Mouse (Mus musculus) liver, embryonic 14.5 days (tissue): ENCODE measurements at regions not wholly inside any gene's neighbourhood (a gene's known extent, or its start where the extent isn't known, plus 50 kb on each side); places are given as distances from the start of the nearest gene placed in this dataset.

Experiments used
- ATAC-seq: fragments of 200-750 bp; cut with Nextera tagmentation; 2 replicates; pipeline ENCODE4 v1.8.0; 2017; ENCODE audit warnings: moderate number of reproducible peaks, mild to moderate bottlenecking, moderate library complexity; ENCODE audit not compliant: insufficient read depth
- DNase-seq, 3 experiments: peaks; one replicate each; pipeline ENCODE4 v3.0.0-alpha.2; 2012 to 2013; ENCODE audit warnings: low read depth in 3 of 3, low spot score in 3 of 3
- H3K27ac ChIP-seq: fragments of 300-500 bp; sonication (generic); 2 replicates; pipeline ENCODE4 v1.5.1; 2014; ENCODE audit warnings: moderate library complexity, mild to moderate bottlenecking, control low read depth, inconsistent platforms
- H3K27me3 ChIP-seq: fragments of 300-500 bp; sonication (generic); 2 replicates; pipeline ENCODE4 v1.6.1; 2014; ENCODE audit warnings: mild to moderate bottlenecking, low read length, moderate library complexity; ENCODE audit not compliant: control insufficient read depth, insufficient read depth
- H3K36me3 ChIP-seq: fragments of 300-500 bp; sonication (generic); replicated peaks from 2 replicates; pipeline ENCODE4 v1.6.1; 2014; ENCODE audit warnings: low read depth; ENCODE audit not compliant: control insufficient read depth, insufficient read depth
- H3K4me1 ChIP-seq, 2 experiments: fragments of 200-500 bp in 1 of 2; fragments of 300-500 bp in 1 of 2; sonication (generic) in 1 of 2; replicated peaks; 2 replicates each; pipeline ENCODE4 v1.6.1; 2012 to 2014; ENCODE audit warnings: antibody characterized with exemption in 1 of 2, inconsistent platforms in 1 of 2, low read length in 1 of 2; ENCODE audit not compliant: control insufficient read depth in 2 of 2, insufficient read depth in 2 of 2
- H3K4me2 ChIP-seq: fragments of 300-500 bp; sonication (generic); 2 replicates; pipeline ENCODE4 v1.6.1; 2014; ENCODE audit warnings: low read depth, mild to moderate bottlenecking, control low read depth, moderate library complexity
- H3K4me3 ChIP-seq, 2 experiments: fragments of 200-500 bp in 1 of 2; fragments of 300-500 bp in 1 of 2; sonication (generic) in 1 of 2; 2 replicates each; pipeline ENCODE4 v1.5.1; 2012 to 2014; ENCODE audit warnings: low read depth in 2 of 2, low read length in 2 of 2, mild to moderate bottlenecking in 2 of 2, control low read depth in 1 of 2, inconsistent platforms in 1 of 2, moderate library complexity in 1 of 2; ENCODE audit not compliant: insufficient read depth in 1 of 2
- H3K9ac ChIP-seq: fragments of 300-500 bp; sonication (generic); replicated peaks from 2 replicates; pipeline ENCODE4 v1.6.1; 2014; ENCODE audit warnings: mild to moderate bottlenecking, control low read depth, moderate library complexity
- H3K9me3 ChIP-seq: fragments of 300-500 bp; sonication (generic); 2 replicates; pipeline ENCODE4 v1.6.1; 2016; ENCODE audit warnings: low read length, mixed read lengths; ENCODE audit not compliant: control insufficient read depth
- CTCF ChIP-seq: IDR thresholded peaks from 2 replicates; pipeline ENCODE4 v1.5.1; 2016; ENCODE audit warnings: antibody characterized with exemption, low read depth, control low read depth
- EP300 ChIP-seq: IDR thresholded peaks from 2 replicates; pipeline ENCODE4 v1.6.1; 2016; ENCODE audit warnings: antibody characterized with exemption, low read depth
- WGBS: fragments of 180-500 bp; shearing (Covaris S2); extraction: QIAGEN DNeasy Blood & Tissue Kit; methylation state at CpG from one replicate; pipeline ENCODE4 v1.1.7; 2014; ENCODE audit not compliant: insufficient replicate concordance; 5-methylcytosine and 5-hydroxymethylcytosine counted together

DNA sequence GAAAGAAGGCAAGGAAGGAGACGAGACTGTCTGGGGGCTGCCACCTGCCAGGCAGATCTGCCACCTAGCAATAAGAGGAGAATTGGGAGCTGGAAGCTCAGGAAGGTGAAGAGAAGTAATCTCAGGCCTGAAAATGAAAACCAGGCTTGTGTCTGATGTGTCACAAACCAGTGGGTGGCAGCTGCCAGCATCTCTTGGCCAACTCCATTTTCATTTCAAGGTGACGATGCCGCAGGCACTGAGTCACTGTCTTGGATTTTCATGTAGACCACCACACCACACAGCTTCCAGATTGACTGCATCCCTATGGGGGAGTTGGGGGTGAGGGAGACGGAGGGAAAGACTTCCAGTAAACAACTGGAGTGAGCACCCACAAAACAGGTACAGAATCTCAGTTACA is 1491.9 kb upstream of the Gm6569 start:
- no peak overlapping the region for H3K9ac ChIP-seq
- no peaks in the 10 kb centered on the region for H3K9me3 ChIP-seq
- no peaks in the 10 kb centered on the region for H3K36me3 ChIP-seq
- H3K27me3 ChIP-seq: no peaks in the 10 kb centered on the region
- no peaks in the 10 kb centered on the region for H3K4me1 ChIP-seq
- TF ChIP-seq CTCF (no peak), EP300 (no peak)
- no peak overlapping the region for H3K27ac ChIP-seq
- no peak overlapping the region for H3K4me3 ChIP-seq
- no peak overlapping the region for H3K4me2 ChIP-seq
- DNase-seq: no peak
- ATAC-seq: no peak
- WGBS: 62% methylated on average over 4 of the region's 4 CpGs

DNA sequence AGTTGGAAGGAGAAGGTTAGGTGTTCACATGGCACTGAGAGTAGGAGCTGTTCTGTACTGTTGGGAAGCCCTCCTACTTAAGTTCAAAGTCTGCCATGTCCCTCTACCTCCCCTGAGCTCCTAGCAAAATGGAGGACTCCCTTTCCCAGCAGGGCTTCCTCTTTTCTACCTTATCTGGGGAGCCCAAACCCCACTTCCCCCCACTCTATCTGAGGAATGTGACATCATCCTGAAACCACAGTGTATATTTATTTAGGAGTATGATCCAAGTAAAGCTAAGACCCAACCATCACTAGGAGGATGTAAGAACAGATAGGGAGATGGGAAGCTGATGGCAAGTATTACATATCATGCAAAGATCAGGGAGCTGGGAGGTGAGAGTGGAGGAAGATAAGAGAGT is 1490.6 kb upstream of the Gm6569 start:
- no peak overlapping the region for H3K4me3 ChIP-seq
- H3K9ac ChIP-seq: no peak overlapping the region
- no peak overlapping the region for H3K4me2 ChIP-seq
- TF ChIP-seq EP300 (no peak), CTCF (no peak)
- DNase-seq (no peak), ATAC-seq (no peak)
- H3K4me1 ChIP-seq: no peaks in the 10 kb centered on the region
- no peaks in the 10 kb centered on the region for H3K27me3 ChIP-seq
- H3K27ac ChIP-seq: no peak overlapping the region
- H3K36me3 ChIP-seq: no peaks in the 10 kb centered on the region
- no peaks in the 10 kb centered on the region for H3K9me3 ChIP-seq

DNA sequence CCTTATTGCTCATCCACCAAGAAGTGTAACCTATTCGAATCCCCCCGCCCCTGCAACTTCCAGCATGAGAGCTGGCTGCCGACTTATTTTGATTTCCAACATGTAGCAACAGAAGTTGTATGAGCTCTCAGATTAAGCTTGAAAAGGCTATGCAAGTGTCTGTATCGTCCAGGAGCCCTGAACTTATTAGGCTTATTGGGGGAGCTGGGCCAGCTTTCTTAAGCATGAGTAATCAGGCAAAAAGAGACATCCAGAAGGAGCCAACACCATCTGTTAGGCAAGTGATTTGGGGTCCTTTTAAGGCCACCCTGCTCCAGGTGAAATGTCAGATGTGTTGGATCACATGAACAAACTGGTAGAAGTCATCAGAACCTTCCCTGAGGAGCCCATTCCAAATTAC is 1481.0 kb upstream of the Gm6569 start:
- Histone ChIP-seq H3K4me2 (no peak overlapping the region), H3K27me3 (no peaks in the 10 kb centered on the region), H3K4me1 (no peaks in the 10 kb centered on the region), H3K4me3 (no peak overlapping the region), H3K9ac (no peak overlapping the region), H3K27ac (no peak overlapping the region), H3K9me3 (no peaks in the 10 kb centered on the region), H3K36me3 (no peaks in the 10 kb centered on the region)
- no peak for TF ChIP-seq EP300
- TF ChIP-seq CTCF: no peak
- no peak for ATAC-seq
- no peak for DNase-seq
- 41% methylated on average over 4 of the region's 4 CpGs for WGBS

DNA sequence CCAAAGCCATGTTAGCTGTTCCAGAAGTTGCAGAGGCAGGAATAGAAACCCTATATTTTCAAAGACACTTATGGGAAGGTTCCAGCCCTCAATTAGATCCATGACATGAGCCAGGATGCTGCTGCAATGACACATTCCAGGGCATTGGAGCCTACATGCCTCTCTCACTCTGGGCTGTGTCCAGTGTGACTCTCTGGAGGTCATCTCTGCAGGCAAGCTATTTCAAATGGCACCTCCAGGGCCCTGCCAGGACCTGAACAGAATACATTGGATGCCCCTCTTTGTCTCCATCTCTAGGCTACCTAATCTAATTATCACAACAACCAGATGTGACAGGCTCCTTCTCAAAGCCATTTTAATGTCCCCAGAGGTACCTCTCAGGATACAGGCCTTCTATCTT is 1478.7 kb upstream of the Gm6569 start:
- Histone ChIP-seq H3K27ac (no peak overlapping the region), H3K4me3 (no peak overlapping the region), H3K27me3 (no peaks in the 10 kb centered on the region), H3K4me1 (no peaks in the 10 kb centered on the region), H3K36me3 (no peaks in the 10 kb centered on the region), H3K9me3 (no peaks in the 10 kb centered on the region), H3K9ac (no peak overlapping the region), H3K4me2 (no peak overlapping the region)
- ATAC-seq (no peak), DNase-seq (no peak)
- TF ChIP-seq EP300 (no peak), CTCF (no peak)

DNA sequence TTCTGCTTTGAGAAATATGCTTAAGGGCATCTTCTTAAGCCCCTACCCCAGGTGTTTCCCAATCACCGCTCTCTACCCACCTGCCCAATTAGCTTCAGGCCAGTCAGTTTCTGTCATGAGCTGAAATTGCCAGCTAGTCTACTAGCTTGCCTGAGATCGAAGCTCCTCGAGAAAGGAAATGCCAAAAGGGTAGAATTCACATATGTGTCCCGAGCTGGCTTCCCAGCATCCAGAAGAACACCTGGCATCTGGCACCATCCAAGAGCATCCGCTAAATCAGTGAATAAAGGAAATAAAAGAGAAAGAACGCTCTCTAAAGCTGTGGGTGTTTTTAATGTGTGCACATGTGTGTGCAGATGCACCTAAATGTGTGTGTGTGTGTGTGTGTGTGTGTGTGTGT is 1474.7 kb upstream of the Gm6569 start:
- no peaks in the 10 kb centered on the region for H3K27me3 ChIP-seq
- H3K4me3 ChIP-seq: no peak overlapping the region
- no peaks in the 10 kb centered on the region for H3K4me1 ChIP-seq
- no peak overlapping the region for H3K27ac ChIP-seq
- 65% methylated on average over 6 of the region's 6 CpGs for WGBS
- H3K9ac ChIP-seq: no peak overlapping the region
- TF ChIP-seq CTCF (no peak), EP300 (no peak)
- H3K36me3 ChIP-seq: no peaks in the 10 kb centered on the region
- DNase-seq (no peak), ATAC-seq (no peak)
- H3K4me2 ChIP-seq: no peak overlapping the region
- H3K9me3 ChIP-seq: no peaks in the 10 kb centered on the region

DNA sequence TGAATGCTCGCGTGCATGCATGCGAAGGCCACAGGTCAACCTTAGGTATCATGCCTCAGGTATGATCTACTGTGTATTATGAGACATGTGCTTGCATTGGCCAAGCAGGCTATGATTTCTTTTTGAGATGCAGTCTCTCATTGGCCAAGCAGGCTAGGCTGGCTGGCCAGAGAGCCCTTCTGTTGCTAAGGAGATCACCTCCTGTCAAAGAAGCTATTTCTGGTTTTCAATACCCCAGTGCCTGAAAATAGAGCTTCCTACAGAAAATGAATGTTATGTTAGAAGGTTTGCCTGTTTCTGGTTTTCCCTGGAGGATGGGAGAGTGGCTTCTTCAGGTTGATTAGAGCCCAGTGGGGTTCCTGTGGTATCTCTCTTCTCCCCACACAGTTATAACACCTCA is 1474.3 kb upstream of the Gm6569 start:
- H3K4me2 ChIP-seq: no peak overlapping the region
- H3K27ac ChIP-seq: no peak overlapping the region
- H3K27me3 ChIP-seq: no peaks in the 10 kb centered on the region
- no peak overlapping the region for H3K9ac ChIP-seq
- H3K4me3 ChIP-seq: no peak overlapping the region
- no peak for TF ChIP-seq CTCF
- no peak for TF ChIP-seq EP300
- no peaks in the 10 kb centered on the region for H3K4me1 ChIP-seq
- H3K36me3 ChIP-seq: no peaks in the 10 kb centered on the region
- WGBS: 83% methylated on average over 3 of the region's 3 CpGs
- DNase-seq (no peak), ATAC-seq (no peak)
- no peaks in the 10 kb centered on the region for H3K9me3 ChIP-seq
